Mouse (Mus musculus) CH12F3 (cell line): ENCODE data around the gene Fam178b.

Experiments used
- in situ Hi-C: fragments of 300-500 bp; cut with MboI; formaldehyde crosslinking; loops from 2 replicates; pipeline ENCODE4 v1.14.3; 2020; ENCODE audit warnings: low sequenced_read_pairs

Fam178b gene

GRCm38 (mm10) chr1:36568776-36569175 lies 114.2 kb downstream of the Fam178b start:
- in situ Hi-C loops = no loop called here

- in situ Hi-C loops = no loop called here
Observed at GRCm38 (mm10) chr1:36567818-36568603, 115.0 kb downstream of the Fam178b start.

GRCm38 (mm10) chr1:36566425-36566824 lies 116.6 kb downstream of the Fam178b start:
- in situ Hi-C loops = no loop called here

- in situ Hi-C loops = no loop called here
Observed at GRCm38 (mm10) chr1:36564101-36564500, 118.9 kb downstream of the Fam178b start.

- in situ Hi-C loops = no loop called here
Observed at GRCm38 (mm10) chr1:36563632-36564031, 119.4 kb downstream of the Fam178b start.

- in situ Hi-C loops = no loop called here
Observed at GRCm38 (mm10) chr1:36563197-36563596, 119.8 kb downstream of the Fam178b start.

- in situ Hi-C loops = no loop called here
Observed at GRCm38 (mm10) chr1:36562388-36562787, 120.6 kb downstream of the Fam178b start.

- in situ Hi-C loops = no loop called here
Observed at GRCm38 (mm10) chr1:36560903-36561302, 122.1 kb downstream of the Fam178b start.

GRCm38 (mm10) chr1:36559888-36560287 lies 123.1 kb downstream of the Fam178b start:
- in situ Hi-C loops = loop anchor here (10.0 kb wide), 1 partner anchor 75 kb away; no protein-coding TSS in a partner anchor

- in situ Hi-C loops = loop anchor here (10.0 kb wide), 1 partner anchor 76 kb away; no protein-coding TSS in a partner anchor
Observed at GRCm38 (mm10) chr1:36559256-36559655, 123.7 kb downstream of the Fam178b start.

- in situ Hi-C loops = loop anchor here (10.0 kb wide), 1 partner anchor 76 kb away; no protein-coding TSS in a partner anchor
Observed at GRCm38 (mm10) chr1:36558031-36558993, 124.7 kb downstream of the Fam178b start, which contains the start of gene Sema4c. Gene Sema4c (minus strand): TSS chr1:36558349.

- in situ Hi-C loops = loop anchor here (10.0 kb wide), 1 partner anchor 77 kb away; no protein-coding TSS in a partner anchor
Observed at GRCm38 (mm10) chr1:36557457-36558011, 125.4 kb downstream of the Fam178b start.

- in situ Hi-C loops = loop anchor here (10.0 kb wide), 1 partner anchor 78 kb away; no protein-coding TSS in a partner anchor
Observed at GRCm38 (mm10) chr1:36556553-36557456, 126.2 kb downstream of the Fam178b start.

GRCm38 (mm10) chr1:36555798-36556395 lies 127.1 kb downstream of the Fam178b start:
- in situ Hi-C loops = loop anchor here (10.0 kb wide), 1 partner anchor 79 kb away; no protein-coding TSS in a partner anchor

- in situ Hi-C loops = loop anchor here (10.0 kb wide), 1 partner anchor 80 kb away; no protein-coding TSS in a partner anchor
Observed at GRCm38 (mm10) chr1:36554633-36555399, 128.2 kb downstream of the Fam178b start.

- in situ Hi-C loops = loop anchor here (10.0 kb wide), 1 partner anchor 82 kb away; no protein-coding TSS in a partner anchor
Observed at GRCm38 (mm10) chr1:36552506-36552905, 130.5 kb downstream of the Fam178b start.

- in situ Hi-C loops = loop anchor here (10.0 kb wide), 1 partner anchor 83 kb away; no protein-coding TSS in a partner anchor
Observed at GRCm38 (mm10) chr1:36551904-36552303, 131.1 kb downstream of the Fam178b start.
